Mouse (Mus musculus) layer of hippocampus, adult 8-10 months (tissue): ENCODE measurements around the gene Phf7. TPM values are rescaled to one million over a fixed set of nuclear protein-coding genes. Genes with fewer than 3 reads are reported as not detected.

Experiments used
- DNase-seq, 2 experiments: peaks; one replicate each; pipeline ENCODE4 v3.0.0; 2022; ENCODE audit warnings: low spot score in 2 of 2
- total RNA-seq, 4 experiments: library from RNA; stranded (reverse); gene quantifications; 2 replicates each; pipeline ENCODE4 v1.2.4; 2022

The Phf7 gene
- total RNA-seq, 4 experiments from 2014 or later, result 4.5 to 5.4 (median 4.9) TPM

DNA sequence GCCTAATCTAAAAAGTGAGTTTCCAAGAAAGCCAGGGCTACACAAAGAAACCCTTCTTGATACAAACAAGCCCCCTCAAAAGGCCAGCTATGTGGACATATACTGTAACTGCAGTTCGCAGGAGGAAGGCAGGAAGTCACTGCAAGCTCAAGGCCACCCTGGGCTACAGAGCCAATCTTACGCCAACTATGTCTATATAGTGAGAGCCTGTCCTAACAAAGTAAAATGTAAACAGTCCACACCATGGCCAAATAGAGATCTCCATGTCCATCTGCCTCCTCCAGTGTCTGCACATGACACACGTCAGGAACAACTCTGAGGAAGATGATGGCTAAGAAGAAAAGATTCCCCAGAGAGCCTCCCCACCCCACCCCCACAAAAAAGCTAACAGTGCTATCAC is 51.1 kb downstream of the Phf7 start:
- no peak for DNase-seq

DNA sequence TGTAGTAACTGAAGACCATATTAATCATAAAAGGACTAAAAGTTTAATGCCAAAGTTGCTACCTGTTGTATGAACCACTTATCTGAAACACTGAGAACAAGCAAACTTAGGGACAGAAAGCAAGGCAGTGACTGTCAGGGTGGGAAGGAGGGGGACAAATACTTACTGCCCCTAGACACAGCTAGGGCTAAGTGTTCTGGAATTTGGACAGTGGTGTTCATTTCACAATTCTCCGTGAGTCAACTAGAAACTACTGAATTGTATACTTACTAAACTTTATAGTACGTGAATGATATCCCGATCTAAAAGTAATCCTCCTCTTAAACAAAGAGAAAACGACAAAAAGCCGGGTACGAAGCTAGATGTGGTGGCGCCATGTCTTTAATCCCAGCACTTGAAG is 51.5 kb downstream of the Phf7 start:
- no peak for DNase-seq

DNA sequence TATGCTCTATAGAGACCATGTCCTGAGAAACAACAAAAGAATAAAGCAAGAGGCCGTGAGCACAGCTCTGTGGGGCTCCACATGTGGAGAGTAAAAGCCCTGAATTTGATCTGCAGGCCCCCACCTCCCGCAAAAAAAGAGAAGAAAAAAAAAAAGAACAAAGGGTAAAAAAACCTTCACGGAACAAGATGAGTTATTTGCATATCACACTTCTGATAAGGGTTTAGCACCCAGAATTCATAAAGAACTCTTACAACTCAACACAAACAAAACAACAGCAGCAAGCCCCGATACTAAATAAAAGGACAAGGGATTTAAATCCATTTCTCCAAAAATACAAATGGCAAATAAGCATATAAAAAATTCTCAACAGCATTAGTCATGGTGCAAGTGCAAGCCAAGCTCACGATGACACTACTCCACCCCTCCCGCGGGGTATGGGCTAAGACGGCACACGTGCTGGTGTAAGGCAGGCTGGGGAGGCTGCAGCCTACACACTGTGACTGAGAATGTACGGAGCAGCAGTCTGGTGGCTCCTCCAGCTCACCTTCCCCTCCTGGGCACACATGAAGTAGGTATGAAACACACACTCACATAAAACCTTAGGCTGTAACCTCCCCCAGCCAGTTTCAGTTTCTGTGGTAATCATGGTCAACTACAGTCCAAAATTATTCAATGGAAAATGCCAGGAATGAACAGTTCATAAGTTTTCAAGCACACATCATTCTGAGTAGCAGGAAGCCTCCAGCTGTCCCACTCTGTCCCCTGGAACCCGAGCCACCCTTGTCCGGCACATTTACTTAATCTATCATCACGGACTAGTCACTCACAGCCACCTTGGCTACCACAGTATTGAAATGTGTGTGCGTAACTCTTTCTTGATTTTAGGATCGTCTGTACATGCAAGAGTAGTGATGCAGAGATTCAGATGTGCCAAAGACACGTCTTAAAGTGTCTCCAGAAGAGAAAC is 53.3 kb downstream of the Phf7 start:
- no peak for DNase-seq

DNA sequence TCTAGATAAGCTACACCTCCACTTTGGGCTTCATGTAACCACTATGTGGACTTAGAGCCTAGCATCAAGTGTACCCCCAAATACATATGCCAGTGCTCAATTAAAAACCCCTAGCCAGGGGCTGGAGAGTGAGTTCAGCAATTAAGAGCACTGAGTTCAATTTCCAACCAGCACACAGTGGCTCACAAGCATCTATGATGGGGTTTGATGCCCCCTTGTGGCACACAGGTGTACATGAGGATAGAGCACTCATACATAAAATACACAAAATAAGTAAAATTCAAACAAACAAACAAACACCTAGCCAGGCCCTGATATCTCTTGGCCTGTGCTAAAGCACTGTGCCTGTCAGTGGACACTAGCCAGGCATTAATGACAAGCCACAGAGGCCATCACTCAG is 55.1 kb downstream of the Phf7 start:
- no peak for DNase-seq

DNA sequence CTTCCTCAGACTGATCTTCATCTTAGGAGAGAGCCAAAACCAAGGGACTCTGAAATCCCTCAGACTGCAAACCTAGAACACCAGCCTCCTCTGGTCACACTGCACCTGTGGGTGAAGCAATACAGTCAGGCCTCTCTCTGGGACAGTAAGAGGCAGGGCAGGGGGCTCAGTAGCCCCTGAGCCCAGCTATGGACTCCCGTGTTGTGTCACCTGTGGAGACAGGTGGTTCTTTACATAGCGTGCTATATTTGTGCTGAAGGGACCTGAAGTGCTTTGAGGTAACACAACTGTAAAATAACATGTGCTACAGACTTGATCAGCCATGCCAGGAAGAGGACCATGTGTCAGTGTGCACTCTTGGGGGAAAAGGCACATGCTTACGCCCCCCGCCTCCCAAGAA is 55.6 kb downstream of the Phf7 start:
- no peak for DNase-seq

DNA sequence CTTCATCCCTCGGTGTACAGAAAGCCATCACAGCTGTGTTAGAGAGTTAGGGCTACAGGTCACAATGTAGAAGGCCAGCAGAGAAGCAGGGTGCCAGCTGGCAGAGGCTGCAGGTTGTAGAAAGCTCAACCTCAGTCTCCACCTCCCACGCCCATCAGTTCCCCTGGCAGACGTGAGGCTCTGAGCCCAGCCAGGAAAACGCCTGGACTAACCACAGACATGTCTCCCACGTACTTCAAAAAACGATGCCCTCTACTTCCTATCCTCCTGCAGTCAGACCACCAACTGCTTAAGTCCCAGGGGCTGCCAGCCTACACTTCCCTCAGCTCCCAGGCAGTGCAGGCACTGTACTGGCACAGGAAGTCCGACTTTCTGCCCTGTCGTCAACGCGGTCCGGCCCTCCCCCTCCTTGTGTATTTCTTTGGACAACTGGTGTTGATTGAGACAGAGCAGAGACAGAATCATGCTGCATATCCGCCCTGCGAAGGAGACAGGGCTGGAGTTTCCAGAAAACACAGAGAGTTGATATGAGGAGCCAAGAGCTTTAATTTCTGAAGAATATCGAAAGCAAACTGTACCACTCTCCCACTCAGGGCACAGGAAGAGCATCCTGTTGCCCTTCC is 56.1 kb downstream of the Phf7 start:
- no peak for DNase-seq

DNA sequence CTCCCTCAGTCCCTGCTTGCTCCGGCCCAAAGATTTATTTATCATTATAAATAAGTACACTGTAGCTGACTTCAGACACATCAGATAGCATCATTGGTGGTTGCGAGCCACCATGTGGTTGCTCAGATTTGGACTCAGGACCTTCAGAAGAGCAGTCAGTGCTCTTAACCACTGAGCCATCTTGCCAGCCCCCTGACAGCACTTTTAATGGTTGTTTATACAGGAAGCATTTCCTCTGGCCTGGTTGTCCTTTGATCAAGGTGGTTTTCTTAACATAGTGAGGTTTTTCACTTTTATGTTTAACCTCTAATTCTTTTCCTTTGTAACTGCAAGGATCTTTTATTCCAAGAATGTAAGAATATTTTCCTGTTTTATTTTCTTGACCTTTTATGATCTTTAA is 56.7 kb downstream of the Phf7 start:
- no peak for DNase-seq

DNA sequence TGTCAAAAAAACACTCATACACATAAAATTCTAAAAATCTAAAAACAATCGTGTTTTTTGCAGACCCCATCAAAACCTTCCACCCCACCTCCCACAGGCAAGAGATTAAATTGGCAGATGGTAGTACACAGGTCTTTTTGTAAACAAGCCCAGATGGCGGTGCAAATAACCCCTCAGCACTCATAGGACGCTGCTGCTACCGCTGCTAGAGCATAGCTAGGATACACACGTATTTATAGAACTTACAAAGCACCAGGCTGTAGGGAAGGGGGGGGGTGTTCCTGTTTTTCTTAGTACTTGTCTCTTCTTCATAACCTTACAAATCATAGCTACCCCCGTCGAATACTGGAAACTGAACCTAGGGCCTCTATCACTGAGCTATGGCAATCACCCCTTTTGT is 57.3 kb downstream of the Phf7 start:
- DNase-seq, result peak in 1 of 2 experiments; percentile 43

DNA sequence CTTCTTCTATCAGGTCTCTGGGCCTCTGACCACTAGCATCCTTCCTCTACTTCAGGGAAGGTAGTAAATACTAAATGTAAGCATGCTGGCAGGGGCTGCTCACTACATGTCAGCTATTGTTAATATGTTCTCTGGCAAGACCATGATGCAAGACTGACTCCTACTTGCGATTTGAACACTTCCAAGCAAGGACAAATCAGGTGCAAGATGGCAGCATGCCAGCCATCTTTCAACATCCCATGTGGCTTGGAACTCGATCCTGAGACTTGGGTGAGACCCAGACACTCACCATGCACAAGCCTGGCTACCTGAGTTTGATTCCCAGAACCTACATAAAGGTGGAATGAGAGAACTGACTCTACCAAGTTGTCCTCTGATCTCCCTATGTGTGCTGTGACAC is 59.2 kb downstream of the Phf7 start:
- no peak for DNase-seq

DNA sequence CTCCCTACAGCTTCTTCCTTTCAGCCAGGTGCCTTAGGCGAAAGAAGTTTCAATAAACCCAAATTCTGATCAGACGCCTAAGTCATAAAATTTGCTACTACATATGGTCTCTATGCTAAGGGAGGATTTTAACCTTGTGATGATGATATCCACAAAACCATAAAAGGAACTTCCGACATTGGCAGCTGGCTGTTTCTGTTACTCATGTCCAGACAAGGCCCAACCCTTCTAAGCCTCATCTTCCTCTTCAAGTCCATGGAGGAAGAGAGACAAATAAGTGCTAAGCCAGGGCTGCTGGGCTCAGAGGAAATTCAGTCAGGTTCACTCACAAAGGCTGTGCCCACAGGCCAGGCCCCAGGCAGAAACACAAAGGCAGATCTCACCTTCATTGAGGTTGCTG is 61.8 kb downstream of the Phf7 start:
- DNase-seq, result no peak

DNA sequence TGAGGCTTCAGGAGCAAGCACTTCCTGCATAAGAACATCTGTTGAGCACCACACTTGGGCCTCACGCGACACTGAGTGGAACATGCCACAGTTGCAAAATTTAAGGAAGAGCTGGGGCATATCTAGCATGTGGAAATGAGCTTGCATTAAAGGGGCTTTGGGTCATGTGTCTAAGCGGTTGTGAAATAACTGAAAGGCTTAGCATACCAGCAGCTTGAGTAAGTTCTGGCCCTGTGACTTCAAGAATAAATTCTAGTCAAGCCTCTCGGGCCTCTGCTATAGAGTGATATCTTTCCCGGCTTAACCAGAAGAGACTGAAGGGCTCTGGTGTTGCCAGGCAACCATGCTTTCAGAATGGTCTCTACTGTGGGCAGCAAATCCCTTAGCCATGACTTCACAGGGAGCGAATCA is 62.3 kb downstream of the Phf7 start:
- no peak for DNase-seq

Other genes starting within 250 kb of the Phf7 start
- 10 to 100 TPM; 41.3 to 55.0 (median 48.5) TPM for gene Glt8d1, start 249.9 kb downstream of the Phf7 start, total RNA-seq
- 100 to 1,000 TPM; 150 to 171 (median 167) TPM for gene Spcs1, start 249.6 kb downstream of the Phf7 start, total RNA-seq
- 10 to 100 TPM; 51.8 to 69.0 (median 60.3) TPM for gene Pbrm1, start 232.2 kb downstream of the Phf7 start, total RNA-seq
- gene Gnl3, start 232.2 kb downstream of the Phf7 start, total RNA-seq, result 10 to 100 TPM; 40.3 to 53.7 (median 51.7) TPM
- 10 to 100 TPM; 19.5 to 43.1 (median 26.7) TPM for gene Smim4, start 122.4 kb downstream of the Phf7 start, total RNA-seq
- 1 to 10 TPM; 5.9 to 8.8 (median 7.8) TPM for gene Nt5dc2, start 120.3 kb downstream of the Phf7 start, total RNA-seq
- 10 to 100 TPM; 17.6 to 27.0 (median 25.1) TPM for gene Stab1, start 82.7 kb downstream of the Phf7 start, total RNA-seq
- gene Tnnc1, start 43.0 kb downstream of the Phf7 start, total RNA-seq, result 1 to 10 TPM; 2.3 to 3.7 (median 2.9) TPM
- gene Nisch, start 34.4 kb downstream of the Phf7 start, total RNA-seq, result 100 to 1,000 TPM; 432 to 530 (median 469) TPM
- 1 to 10 TPM; 4.7 to 5.9 (median 5.6) TPM for gene Sema3g, start 33.5 kb downstream of the Phf7 start, total RNA-seq
- 100 to 1,000 TPM; 118 to 138 (median 130) TPM for gene Bap1, start 133 bp upstream of the Phf7 start, total RNA-seq
- 1 to 10 TPM; 4.4 to 6.4 (median 5.9) TPM for gene Dnah1, start 72.6 kb upstream of the Phf7 start, total RNA-seq
- 10 to 100 TPM; 34.9 to 44.0 (median 40.9) TPM for gene Capn7, start 85.3 kb upstream of the Phf7 start, total RNA-seq
- 100 to 1,000 TPM; 105 to 134 (median 117) TPM for gene Sh3bp5, start 184.8 kb upstream of the Phf7 start, total RNA-seq
- gene Eaf1, start 243.1 kb upstream of the Phf7 start, total RNA-seq, result 10 to 100 TPM; 13.8 to 21.0 (median 16.9) TPM
- gene Mettl6, start 243.7 kb upstream of the Phf7 start, total RNA-seq, result 10 to 100 TPM; 27.8 to 32.8 (median 31.8) TPM